Comparison of ENCODE assay signal across 7 mouse cellular contexts in the genomic region with DNA sequence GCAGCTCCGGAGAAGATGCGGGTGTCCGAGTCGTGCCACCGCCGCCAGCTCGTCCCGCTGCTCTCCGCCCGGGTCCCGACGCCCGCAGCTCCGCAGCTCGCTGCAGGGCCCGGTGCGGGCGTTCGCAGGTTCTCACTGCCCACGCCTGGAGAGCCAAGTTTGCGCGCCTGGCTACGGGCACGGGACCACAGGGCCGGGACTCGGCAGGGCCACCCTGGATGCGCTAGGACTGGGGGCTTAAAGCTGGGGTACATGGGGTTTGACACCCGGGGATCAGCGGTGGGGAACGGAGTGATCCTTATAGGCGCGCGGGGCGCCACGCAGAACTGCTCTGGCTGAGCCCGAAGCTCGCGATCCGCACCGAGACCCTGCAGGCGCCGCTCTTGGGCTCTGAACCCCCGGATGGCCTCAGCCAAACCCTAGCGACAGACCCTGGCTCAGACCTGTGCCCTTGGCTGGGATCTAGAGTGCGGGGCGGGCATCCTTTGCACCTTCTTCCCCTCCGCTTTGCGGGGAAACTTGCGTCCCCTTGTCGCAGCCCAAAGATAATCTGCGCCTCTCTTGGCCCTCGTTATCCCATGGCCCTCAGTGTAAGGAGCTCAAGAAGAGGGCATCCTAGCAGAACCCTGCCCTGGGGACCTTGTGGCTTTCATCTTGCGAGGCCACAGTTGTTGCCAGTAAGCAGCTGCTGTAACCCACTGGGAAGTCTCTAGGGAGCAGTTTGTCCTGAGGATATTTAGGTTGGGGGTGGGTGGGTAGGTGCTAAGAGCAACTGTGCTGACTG. TPM values are rescaled to one million over a fixed set of nuclear protein-coding genes. Genes with fewer than 3 reads are reported as not detected.
DNase-seq lines count a peak whose midpoint lies in the region; ATAC-seq lines count a peak whose summit lies in the region.

No protein-coding gene starts in this region.

- no peak for ATAC-seq in liver, embryonic 11.5 days (replicated peaks; ENCODE audit: low FRiP score)
- ATAC-seq in embryonic facial prominence, embryonic 11.5 days (replicated peaks; ENCODE audit: insufficient number of reproducible peaks, low FRiP score, low TSS enrichment, low read depth): no peak
- 0 out of 2 replicates have a peak, but pooled peaks have one; percentile 12 for ATAC-seq in heart, embryonic 15.5 days (replicated peaks; ENCODE audit: insufficient number of reproducible peaks, insufficient read depth, low FRiP score, low read depth)
- ATAC-seq in liver, embryonic 13.5 days (ENCODE audit: low read depth): no peak

- DNase-seq in liver, embryonic 11.5 days (ENCODE audit: low spot score): no peak
- DNase-seq in liver: no peak
- peak; percentile 6 for DNase-seq in embryonic facial prominence, embryonic 11.5 days (ENCODE audit: low spot score)
- no peak for DNase-seq in liver, embryonic 13.5 days
- DNase-seq in right cerebral cortex, adult 2 months (ENCODE audit: low spot score in 2 of 2): peak; percentile 42 to 44
- no peak for DNase-seq in kidney, postnatal 4 days

- H3K27ac ChIP-seq in liver, embryonic 11.5 days (ENCODE audit: low read depth, low read length): no peak overlapping the region
- H3K27ac ChIP-seq in embryonic facial prominence, embryonic 11.5 days (replicated peaks; ENCODE audit: low read depth, low read length): no peak overlapping the region
- H3K27ac ChIP-seq in heart, embryonic 15.5 days: no peak overlapping the region
- H3K27ac ChIP-seq in liver, embryonic 13.5 days: no peak overlapping the region

- no peaks in the 10 kb centered on the region for H3K9me3 ChIP-seq in liver, embryonic 11.5 days (ENCODE audit: control insufficient read depth, low read length)
- no peaks in the 10 kb centered on the region for H3K9me3 ChIP-seq in embryonic facial prominence, embryonic 11.5 days (replicated peaks; ENCODE audit: control insufficient read depth, low read length)
- no peaks in the 10 kb centered on the region for H3K9me3 ChIP-seq in heart, embryonic 15.5 days (replicated peaks)
- no peaks in the 10 kb centered on the region for H3K9me3 ChIP-seq in liver, embryonic 13.5 days (replicated peaks)

- peak overlapping the region; percentile 77 for H3K4me2 ChIP-seq in liver, embryonic 11.5 days
- H3K4me2 ChIP-seq in embryonic facial prominence, embryonic 11.5 days (ENCODE audit: low read depth, low read length): peak overlapping the region; percentile 97
- H3K4me2 ChIP-seq in heart, embryonic 15.5 days: peak overlapping the region; percentile 98
- H3K4me2 ChIP-seq in liver, embryonic 13.5 days: peak overlapping the region; percentile 63

- 0 out of 2 replicates have a peak, but pooled peaks cover 4% of the 10 kb centered on the region for H3K4me1 ChIP-seq in liver, embryonic 11.5 days (replicated peaks; ENCODE audit: control insufficient read depth, insufficient read depth, low read length)
- H3K4me1 ChIP-seq in embryonic facial prominence, embryonic 11.5 days (ENCODE audit: control insufficient read depth, insufficient read depth, low read length): no peaks in the 10 kb centered on the region; the same call in 1 of the 2 replicates
- peaks cover 22% of the 10 kb centered on the region for H3K4me1 ChIP-seq in heart, embryonic 15.5 days (replicated peaks)
- H3K4me1 ChIP-seq in liver, embryonic 13.5 days (replicated peaks): no peaks in the 10 kb centered on the region

- H3K36me3 ChIP-seq in liver, embryonic 11.5 days (ENCODE audit: control insufficient read depth, insufficient read depth, low read length): no peaks in the 10 kb centered on the region
- no peaks in the 10 kb centered on the region for H3K36me3 ChIP-seq in embryonic facial prominence, embryonic 11.5 days (replicated peaks; ENCODE audit: control insufficient read depth, insufficient read depth, low read depth, low read length)
- no peaks in the 10 kb centered on the region for H3K36me3 ChIP-seq in heart, embryonic 15.5 days
- H3K36me3 ChIP-seq in liver, embryonic 13.5 days: no peaks in the 10 kb centered on the region

- 2% methylated on average over 53 of the region's 53 CpGs for WGBS in liver, embryonic 11.5 days
- under 1% methylated on average over 46 of the region's 53 CpGs for WGBS in embryonic facial prominence, embryonic 11.5 days
- WGBS in heart, embryonic 15.5 days: under 1% methylated on average over 53 of the region's 53 CpGs
- WGBS in liver, embryonic 13.5 days (ENCODE audit: insufficient replicate concordance): 1% methylated on average over 53 of the region's 53 CpGs

- peaks cover 47% of the 10 kb centered on the region for H3K27me3 ChIP-seq in liver, embryonic 11.5 days (replicated peaks; ENCODE audit: control insufficient read depth, insufficient read depth, low read length)
- H3K27me3 ChIP-seq in embryonic facial prominence, embryonic 11.5 days (ENCODE audit: control insufficient read depth, insufficient read depth, low read length): peaks cover 35% of the 10 kb centered on the region
- peaks cover 37% of the 10 kb centered on the region for H3K27me3 ChIP-seq in heart, embryonic 15.5 days
- H3K27me3 ChIP-seq in liver, embryonic 13.5 days: peaks cover 52% of the 10 kb centered on the region

- H3K9ac ChIP-seq in liver, embryonic 11.5 days (ENCODE audit: low read depth, low read length): no peak overlapping the region
- peak overlapping the region; percentile 54 for H3K9ac ChIP-seq in embryonic facial prominence, embryonic 11.5 days (replicated peaks; ENCODE audit: low read length)
- peak overlapping the region; percentile 62 for H3K9ac ChIP-seq in heart, embryonic 15.5 days
- no peak overlapping the region for H3K9ac ChIP-seq in liver, embryonic 13.5 days

- peak overlapping the region; percentile 54 for H3K4me3 ChIP-seq in liver, embryonic 11.5 days (ENCODE audit: low read depth, low read length)
- H3K4me3 ChIP-seq in embryonic facial prominence, embryonic 11.5 days (ENCODE audit: low read depth, low read length): peak overlapping the region; percentile 54
- H3K4me3 ChIP-seq in heart, embryonic 15.5 days: peak overlapping the region; percentile 63
- peak overlapping the region; percentile 48 for H3K4me3 ChIP-seq in liver, embryonic 13.5 days (replicated peaks)

RNA-seq across cellular contexts. Expression of a gene that starts 0.7 kb away (rescaled TPM):
- 0.49 and 0.73 TPM in 2 replicates for polyA plus RNA-seq in liver, embryonic 11.5 days (2014; fragmentation: Nextera tagmentation; extraction: Ambion mirVana)
- 1.0 and 2.5 TPM in 2 replicates for polyA plus RNA-seq in embryonic facial prominence, embryonic 11.5 days (2014; fragmentation: Nextera tagmentation; extraction: Ambion mirVana)
- 5.7 and 6.7 TPM in 2 replicates for polyA plus RNA-seq in heart, embryonic 15.5 days (2015; fragmentation: Nextera tagmentation; extraction: Ambion mirVana)
- 0.06 and 0.13 TPM in 2 replicates for polyA plus RNA-seq in liver, embryonic 13.5 days (2015; fragmentation: Nextera tagmentation; extraction: Ambion mirVana)

Comparison
In these comparisons a context has a peak if more than half of its experiments do, and no peak if none do; other contexts are left out.
1. DNase-seq: peak in embryonic facial prominence, embryonic 11.5 days (single experiment) and right cerebral cortex, adult 2 months (2 of 2); none in liver, embryonic 11.5 days (single experiment), liver (single experiment), liver, embryonic 13.5 days (single experiment) and kidney, postnatal 4 days (0 of 2).
2. H3K9ac ChIP-seq: peak in embryonic facial prominence, embryonic 11.5 days (single experiment) and heart, embryonic 15.5 days (single experiment); none in liver, embryonic 11.5 days (single experiment) and liver, embryonic 13.5 days (single experiment).
3. Peak in every context shown above with its lines, with median percentiles within 50 percentile points of each other: H3K4me2 ChIP-seq and H3K4me3 ChIP-seq.